Mouse (Mus musculus) monocyte, adult 2 months (primary cell): ENCODE data around the gene Pira2.
"Not testable (repeated sequence)": the region's sequence is repeated elsewhere in the genome, so short reads cannot be mapped to it uniquely, and the experiment has no call there.

Experiments
- DNase-seq, 2 experiments: peaks; one replicate each; pipeline ENCODE4 v3.0.0; 2022; ENCODE audit warnings: low spot score in 2 of 2, low read depth in 1 of 2

Gene Pira2

GRCm38 (mm10) chr7:3844951-3845350, at the start of gene Pira2:
Pira2 (minus strand) TSS chr7:3845051.
- not testable (repeated sequence) for DNase-seq

- DNase-seq, result not testable (repeated sequence)
Observed at GRCm38 (mm10) chr7:3875032-3875431, 30.2 kb upstream of the Pira2 start.

- DNase-seq, result not testable (repeated sequence)
Observed at GRCm38 (mm10) chr7:3837854-3838253, 7.0 kb downstream of the Pira2 start.

- DNase-seq, result not testable (repeated sequence)
Observed at GRCm38 (mm10) chr7:3830633-3831032, 14.2 kb downstream of the Pira2 start.

GRCm38 (mm10) chr7:3825599-3825998, 19.3 kb downstream of the Pira2 start, which contains the start of gene Gm15448:
Gm15448 (minus strand) TSS chr7:3825687.
- DNase-seq, result peak in 1 of 2 experiments; percentile 18

- not testable (repeated sequence) for DNase-seq
Observed at GRCm38 (mm10) chr7:3811912-3812311, 32.9 kb downstream of the Pira2 start.

- DNase-seq, result not testable (repeated sequence)
Observed at GRCm38 (mm10) chr7:3802935-3803334, 41.9 kb downstream of the Pira2 start.

- not testable (repeated sequence) for DNase-seq
Observed at GRCm38 (mm10) chr7:3799940-3800339, 44.9 kb downstream of the Pira2 start.

- DNase-seq, result not testable (repeated sequence)
Observed at GRCm38 (mm10) chr7:3796286-3796685, 48.6 kb downstream of the Pira2 start.
